Mouse (Mus musculus) kidney, embryonic 14.5 days (tissue): ENCODE measurements around the gene Mrtfb. TPM values are rescaled to one million over a fixed set of nuclear protein-coding genes. Genes with fewer than 3 reads are reported as not detected.

Source experiments
- ATAC-seq: fragments of 200-750 bp; cut with Nextera tagmentation; 2 replicates; pipeline ENCODE4 v1.8.0; 2017; ENCODE audit warnings: moderate number of reproducible peaks, mild to moderate bottlenecking, moderate TSS enrichment, moderate library complexity; ENCODE audit not compliant: low FRiP score, low TSS enrichment
- H3K27ac ChIP-seq: fragments of 300-500 bp; sonication (generic); 2 replicates; pipeline ENCODE4 v1.5.1; 2014; ENCODE audit warnings: low read depth, mild to moderate bottlenecking, low read length, moderate library complexity, mixed read lengths
- H3K27me3 ChIP-seq: fragments of 300-500 bp; sonication (generic); 2 replicates; pipeline ENCODE4 v1.6.1; 2014; ENCODE audit warnings: mild to moderate bottlenecking, low read length; ENCODE audit not compliant: control insufficient read depth, insufficient read depth
- H3K36me3 ChIP-seq: fragments of 300-500 bp; sonication (generic); 2 replicates; pipeline ENCODE4 v1.6.1; 2014; ENCODE audit warnings: low read length, mixed read lengths; ENCODE audit not compliant: control insufficient read depth, insufficient read depth
- H3K4me1 ChIP-seq: fragments of 300-500 bp; sonication (generic); 2 replicates; pipeline ENCODE4 v1.6.1; 2014; ENCODE audit warnings: low read length, mixed read lengths; ENCODE audit not compliant: control insufficient read depth, insufficient read depth
- H3K4me2 ChIP-seq: fragments of 300-500 bp; sonication (generic); replicated peaks from 2 replicates; pipeline ENCODE4 v1.6.1; 2014; ENCODE audit warnings: low read depth, mild to moderate bottlenecking, low read length
- H3K4me3 ChIP-seq: fragments of 300-500 bp; sonication (generic); 2 replicates; pipeline ENCODE4 v1.5.1; 2014; ENCODE audit warnings: mild to moderate bottlenecking, low read length
- H3K9ac ChIP-seq: fragments of 300-500 bp; sonication (generic); 2 replicates; pipeline ENCODE4 v1.6.1; 2014; ENCODE audit warnings: low read depth, mild to moderate bottlenecking, low read length, moderate library complexity
- H3K9me3 ChIP-seq: fragments of 300-500 bp; sonication (generic); 2 replicates; pipeline ENCODE4 v1.6.1; 2016; ENCODE audit warnings: low read length; ENCODE audit not compliant: control insufficient read depth
- WGBS: fragments of 180-500 bp; shearing (Covaris S2); extraction: QIAGEN DNeasy Blood & Tissue Kit; methylation state at CpG from one replicate; pipeline ENCODE4 v1.1.7; 2014; 5-methylcytosine and 5-hydroxymethylcytosine counted together
- polyA plus RNA-seq: library from polyadenylated mRNA; unstranded; fragments of >200 nt; fragmentation: Nextera tagmentation; extraction: Ambion mirVana; gene quantifications from 2 replicates; pipeline ENCODE4 v1.2.1, GENCODE M21; 2014

Mrtfb gene
- polyA plus RNA-seq: 30.1 and 33.8 TPM in 2 replicates

DNA sequence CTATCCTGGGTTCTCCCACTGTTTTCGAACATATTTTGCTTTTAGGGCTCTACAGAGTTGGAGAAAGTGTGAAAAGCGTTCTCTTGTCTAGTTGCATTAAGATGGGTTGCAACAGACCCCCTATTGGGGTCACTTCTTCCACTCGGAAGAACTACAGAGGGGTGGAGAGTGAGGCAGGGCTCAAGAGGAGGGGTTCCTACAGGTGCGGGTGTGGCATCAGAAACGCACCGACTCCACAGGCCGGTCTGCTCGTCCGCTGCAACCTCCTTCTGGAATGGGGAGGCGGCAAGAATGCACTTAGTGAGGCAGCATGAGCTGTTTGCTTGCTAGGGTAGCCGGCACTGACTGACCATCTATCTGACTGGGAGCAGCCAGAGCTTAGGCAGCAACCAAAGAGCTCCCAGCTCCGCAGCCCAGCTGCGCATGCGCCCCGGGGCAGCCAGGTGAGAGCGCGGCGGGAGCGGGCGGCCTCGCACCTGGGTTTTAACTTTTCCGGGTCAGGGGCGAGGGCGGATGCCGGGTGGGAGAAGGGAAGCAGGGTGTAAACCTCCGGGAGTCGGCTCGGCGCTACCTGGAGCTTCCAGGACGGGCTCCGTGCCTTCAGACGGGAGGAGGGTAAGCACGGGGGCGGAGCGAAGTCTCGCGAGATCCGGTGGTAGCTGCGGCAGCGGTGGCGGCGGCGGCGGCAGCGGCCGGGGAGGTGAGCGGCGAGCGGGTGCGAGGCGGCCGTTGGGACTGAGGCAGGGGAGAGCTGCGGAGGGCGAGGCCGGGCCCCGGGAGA, at the start of gene Mrtfb:
Gene Mrtfb, plus strand, starts transcription at position 627 of the 781 bp plus-strand sequence.
- H3K4me1 ChIP-seq: peaks cover 14% of the 10 kb centered on the region; the same call in 1 of the 2 replicates
- under 1% methylated on average over 42 of the region's 56 CpGs for WGBS
- H3K9me3 ChIP-seq: no peaks in the 10 kb centered on the region

DNA sequence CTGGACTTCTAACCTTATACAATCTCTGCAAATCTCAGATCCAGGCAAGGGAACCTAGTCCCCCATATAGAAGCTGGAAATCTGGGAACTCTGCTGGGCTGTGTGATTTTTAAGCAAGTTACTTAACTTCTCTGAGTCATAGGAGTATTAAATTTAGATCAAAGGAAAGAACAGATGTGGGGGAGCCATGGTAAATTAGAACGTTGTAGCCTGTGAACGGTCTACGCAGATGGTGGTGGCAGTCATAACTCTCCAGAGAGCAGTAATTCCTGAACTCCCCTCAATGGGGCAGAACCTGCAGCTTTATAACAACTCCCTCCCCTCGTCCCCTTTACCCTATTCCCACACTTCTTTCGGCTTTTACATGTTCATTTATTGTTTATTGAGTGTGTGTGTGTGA, 48.6 kb upstream of the Mrtfb start:
- no peak overlapping the region for H3K4me2 ChIP-seq
- H3K27me3 ChIP-seq: no peaks in the 10 kb centered on the region
- peaks cover 10% of the 10 kb centered on the region; the same call in 1 of the 2 replicates for H3K4me1 ChIP-seq
- ATAC-seq: peak; percentile 25; the same call in 1 of the 2 replicates
- no peak overlapping the region for H3K27ac ChIP-seq
- WGBS: 17% methylated on average over 5 of the region's 5 CpGs
- H3K36me3 ChIP-seq: no peaks in the 10 kb centered on the region
- no peak overlapping the region for H3K4me3 ChIP-seq
- H3K9me3 ChIP-seq: no peaks in the 10 kb centered on the region
- no peak overlapping the region for H3K9ac ChIP-seq

More for the DNA sequence above, at the start of gene Mrtfb:
- peak within 1 kb of the TSS; percentile 93 for H3K4me3 ChIP-seq
- H3K36me3 ChIP-seq: no peaks in the 10 kb centered on the region
- no peaks in the 10 kb centered on the region for H3K27me3 ChIP-seq
- peak within 1 kb of the TSS; percentile 65 for H3K4me2 ChIP-seq
- peak within 1 kb of the TSS; percentile 85 for H3K27ac ChIP-seq
- peak; percentile 88 for ATAC-seq
- H3K9ac ChIP-seq: peak within 1 kb of the TSS; percentile 95

GRCm38 (mm10) chr16:13208087-13208486, 48.2 kb upstream of the Mrtfb start:
- Histone ChIP-seq H3K36me3 (no peaks in the 10 kb centered on the region), H3K9me3 (no peaks in the 10 kb centered on the region), H3K27me3 (no peaks in the 10 kb centered on the region), H3K9ac (no peak overlapping the region), H3K27ac (no peak overlapping the region), H3K4me2 (no peak overlapping the region), H3K4me1 (peaks cover 10% of the 10 kb centered on the region; the same call in 1 of the 2 replicates), H3K4me3 (no peak overlapping the region)
- no peak; the same call in 1 of the 2 replicates for ATAC-seq
- WGBS: 23% methylated on average over 3 of the region's 3 CpGs

GRCm38 (mm10) chr16:13212781-13213180, 43.5 kb upstream of the Mrtfb start:
- Histone ChIP-seq H3K4me2 (no peak overlapping the region), H3K27me3 (no peaks in the 10 kb centered on the region), H3K4me1 (no peaks in the 10 kb centered on the region), H3K4me3 (no peak overlapping the region), H3K27ac (no peak overlapping the region), H3K9ac (no peak overlapping the region), H3K36me3 (no peaks in the 10 kb centered on the region), H3K9me3 (no peaks in the 10 kb centered on the region)
- WGBS: 57% methylated on average over 4 of the region's 4 CpGs
- no peak for ATAC-seq

GRCm38 (mm10) chr16:13216116-13216952, 39.9 kb upstream of the Mrtfb start:
- no peak overlapping the region for H3K4me3 ChIP-seq
- H3K36me3 ChIP-seq: no peaks in the 10 kb centered on the region
- ATAC-seq: peak; percentile 52; the same call in 1 of the 2 replicates
- no peak overlapping the region for H3K9ac ChIP-seq
- H3K27ac ChIP-seq: no peak overlapping the region
- H3K9me3 ChIP-seq: no peaks in the 10 kb centered on the region
- no peaks in the 10 kb centered on the region for H3K4me1 ChIP-seq
- 66% methylated on average over 5 of the region's 5 CpGs for WGBS
- H3K4me2 ChIP-seq: no peak overlapping the region
- no peaks in the 10 kb centered on the region for H3K27me3 ChIP-seq

DNA sequence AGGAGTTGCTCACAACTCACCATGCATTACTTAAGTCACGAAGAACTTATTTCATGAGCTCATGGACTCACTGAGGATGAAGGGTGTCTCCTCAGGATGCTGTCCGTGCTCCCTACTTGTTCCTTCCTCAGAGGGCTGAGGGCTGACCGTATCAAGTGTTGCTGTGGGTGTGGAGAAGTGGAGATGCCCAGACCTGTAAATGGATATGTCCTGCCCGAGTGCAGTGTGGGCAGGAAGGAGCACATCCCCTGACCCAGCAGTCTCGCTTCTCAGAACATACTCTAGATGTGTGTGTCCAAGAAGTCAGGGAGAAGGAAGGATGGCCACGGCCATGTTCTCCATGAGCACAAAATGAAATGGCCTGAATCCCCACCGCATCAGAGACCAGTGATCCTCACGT, 38.3 kb upstream of the Mrtfb start:
- no peaks in the 10 kb centered on the region for H3K4me1 ChIP-seq
- H3K27ac ChIP-seq: no peak overlapping the region
- no peak; the same call in 1 of the 2 replicates for ATAC-seq
- H3K36me3 ChIP-seq: no peaks in the 10 kb centered on the region
- no peak overlapping the region for H3K4me3 ChIP-seq
- H3K27me3 ChIP-seq: no peaks in the 10 kb centered on the region
- H3K9ac ChIP-seq: no peak overlapping the region
- no peaks in the 10 kb centered on the region for H3K9me3 ChIP-seq
- 70% methylated on average over 8 of the region's 8 CpGs for WGBS
- H3K4me2 ChIP-seq: no peak overlapping the region

DNA sequence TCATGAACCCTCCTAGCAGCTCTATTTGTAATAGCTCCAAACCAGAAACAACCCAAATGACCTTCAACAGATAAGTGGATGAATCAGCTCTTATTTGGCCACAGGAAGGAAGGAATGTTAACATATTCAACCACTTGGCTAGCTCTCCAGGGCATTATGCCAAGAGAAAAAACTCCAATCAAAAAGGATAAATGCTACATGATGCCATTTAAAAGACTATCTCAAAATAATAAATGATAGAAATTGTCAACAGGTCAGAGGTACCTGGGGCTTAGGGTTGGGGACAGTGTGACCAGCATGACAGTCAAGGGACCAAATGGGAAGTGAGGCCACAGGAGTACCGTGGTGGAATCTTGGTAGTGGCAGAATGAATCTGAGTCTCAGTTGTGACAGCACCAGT, 34.8 kb upstream of the Mrtfb start:
- Histone ChIP-seq H3K27me3 (no peaks in the 10 kb centered on the region), H3K4me3 (no peak overlapping the region), H3K9me3 (no peaks in the 10 kb centered on the region), H3K36me3 (no peaks in the 10 kb centered on the region), H3K4me1 (no peaks in the 10 kb centered on the region), H3K27ac (no peak overlapping the region), H3K4me2 (no peak overlapping the region), H3K9ac (no peak overlapping the region)
- 73% methylated on average over 1 of the region's 1 CpGs for WGBS
- no peak for ATAC-seq

GRCm38 (mm10) chr16:13232043-13232442, 24.2 kb upstream of the Mrtfb start:
- Histone ChIP-seq H3K36me3 (no peaks in the 10 kb centered on the region), H3K27me3 (no peaks in the 10 kb centered on the region), H3K9ac (no peak overlapping the region), H3K4me2 (no peak overlapping the region), H3K4me3 (no peak overlapping the region), H3K4me1 (0 out of 2 replicates have a peak, but pooled peaks cover 3% of the 10 kb centered on the region), H3K9me3 (no peaks in the 10 kb centered on the region), H3K27ac (no peak overlapping the region)
- WGBS: 89% methylated on average over 7 of the region's 7 CpGs
- no peak for ATAC-seq
